ENCODE assay signal across 18 mouse cellular contexts in the genomic region with DNA sequence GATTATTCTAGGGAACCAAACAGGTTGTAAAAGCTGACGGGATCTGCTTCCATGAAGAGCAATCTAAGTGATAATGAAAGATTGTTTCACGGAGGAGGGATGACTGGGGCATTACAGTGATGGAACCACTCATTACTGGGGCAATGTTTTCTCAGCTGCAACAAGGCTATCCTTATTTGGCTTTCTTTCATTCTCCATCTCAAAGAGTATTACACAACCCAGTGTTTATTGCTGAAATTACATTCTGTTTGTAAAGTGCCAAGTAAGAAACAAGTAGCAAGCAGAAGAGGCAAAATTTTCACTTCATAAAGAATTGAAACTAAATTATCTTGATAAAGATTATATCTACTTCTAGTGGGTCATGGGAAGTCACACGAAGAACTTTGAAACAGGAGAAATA.
"Had no signal": no experiment of that assay in that cellular context is flagged by ENCODE, and none has a peak within 500 bp of the region (broad histone marks: within the 10 kb centered on the region; RNA-seq: fewer than 3 reads in every experiment).

No protein-coding gene starts in this region.

- H3K4me2 ChIP-seq: lung, embryonic 14.5 days; midbrain, embryonic 12.5 days; neural tube, embryonic 13.5 days; neural tube, embryonic 15.5 days; stomach, embryonic 15.5 days had no signal

- H3K27ac ChIP-seq: liver, embryonic 14.5 days; midbrain, embryonic 10.5 days; midbrain, embryonic 12.5 days; neural tube, embryonic 13.5 days; neural tube, embryonic 15.5 days; stomach, embryonic 15.5 days had no signal

- ATAC-seq: midbrain, embryonic 16.5 days had no signal

- H3K9me3 ChIP-seq: midbrain, embryonic 10.5 days; midbrain, embryonic 12.5 days; neural tube, embryonic 13.5 days; neural tube, embryonic 15.5 days; stomach, embryonic 15.5 days had no signal

- H3K4me3 ChIP-seq: midbrain, embryonic 10.5 days; midbrain, embryonic 12.5 days; neural tube, embryonic 13.5 days; neural tube, embryonic 15.5 days; stomach, embryonic 15.5 days had no signal

- H3K27me3 ChIP-seq: midbrain, embryonic 12.5 days; neural tube, embryonic 13.5 days; neural tube, embryonic 15.5 days; stomach, embryonic 15.5 days had no signal

- H3K36me3 ChIP-seq: midbrain, embryonic 10.5 days; midbrain, embryonic 12.5 days; neural tube, embryonic 13.5 days; neural tube, embryonic 15.5 days; stomach, embryonic 15.5 days had no signal

- DNase-seq: lung, adult 18-20 months; lung, embryonic 14.5 days; lung, postnatal 14 days; lung, postnatal 36 days; midbrain, embryonic 14.5 days; retina, postnatal 1 day; right cerebral cortex, adult 18-20 months; right cerebral cortex, postnatal 25 days; thymus, adult 18-20 months; thymus, postnatal 14 days; thymus, postnatal 36 days had no signal

- H3K4me1 ChIP-seq: midbrain, embryonic 10.5 days; midbrain, embryonic 12.5 days; neural tube, embryonic 13.5 days; neural tube, embryonic 15.5 days; stomach, embryonic 15.5 days had no signal

- H3K9ac ChIP-seq: liver, embryonic 14.5 days; lung, embryonic 14.5 days; midbrain, embryonic 12.5 days; neural tube, embryonic 13.5 days; neural tube, embryonic 15.5 days; stomach, embryonic 15.5 days had no signal
